Mouse (Mus musculus) cerebellum, adult 9-11 months (tissue): ENCODE data around the gene Sorbs1.

ENCODE experiments used
- DNase-seq: peaks from one replicate; pipeline ENCODE4 v3.0.0; 2022

The Sorbs1 gene

DNA sequence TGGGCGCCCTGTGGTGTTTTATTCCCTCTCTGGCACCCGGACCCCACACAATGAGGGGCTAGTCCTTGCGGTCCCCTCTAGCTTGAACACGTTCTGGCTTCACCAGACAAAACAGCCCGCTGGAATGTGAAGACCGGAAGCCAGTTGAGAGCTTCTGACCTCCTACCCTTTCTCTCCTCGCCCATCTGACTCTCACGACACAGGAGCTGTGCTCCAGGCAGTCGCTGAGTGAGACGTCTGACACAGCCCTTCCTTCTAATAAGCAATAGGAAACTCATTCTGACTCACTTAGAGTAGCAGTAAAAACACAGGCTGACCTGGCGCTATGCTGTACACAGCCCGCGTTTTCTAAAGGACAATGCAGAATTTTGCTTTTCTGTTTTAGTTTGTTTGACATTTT is 259.8 kb downstream of the Sorbs1 start:
- DNase-seq = no peak

DNA sequence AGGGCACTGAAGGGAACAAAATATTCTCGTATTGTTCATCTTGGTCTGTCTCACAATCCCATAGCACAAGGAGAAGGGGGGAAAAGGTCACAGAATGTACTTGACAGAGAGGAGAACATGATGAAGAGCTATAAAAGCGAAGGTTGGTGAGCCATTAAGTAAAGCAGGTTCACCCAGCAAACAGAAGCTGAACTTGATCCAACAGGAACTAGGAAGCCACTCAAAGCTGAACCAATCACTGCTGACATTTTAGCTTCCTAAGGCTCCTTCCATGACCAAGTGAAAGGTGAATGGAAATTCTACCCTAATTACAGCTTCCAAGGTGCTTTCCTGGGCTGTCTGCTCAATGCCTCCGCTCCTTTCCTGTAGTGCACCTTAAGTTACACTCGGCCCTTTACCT is 262.5 kb downstream of the Sorbs1 start:
- DNase-seq = no peak

DNA sequence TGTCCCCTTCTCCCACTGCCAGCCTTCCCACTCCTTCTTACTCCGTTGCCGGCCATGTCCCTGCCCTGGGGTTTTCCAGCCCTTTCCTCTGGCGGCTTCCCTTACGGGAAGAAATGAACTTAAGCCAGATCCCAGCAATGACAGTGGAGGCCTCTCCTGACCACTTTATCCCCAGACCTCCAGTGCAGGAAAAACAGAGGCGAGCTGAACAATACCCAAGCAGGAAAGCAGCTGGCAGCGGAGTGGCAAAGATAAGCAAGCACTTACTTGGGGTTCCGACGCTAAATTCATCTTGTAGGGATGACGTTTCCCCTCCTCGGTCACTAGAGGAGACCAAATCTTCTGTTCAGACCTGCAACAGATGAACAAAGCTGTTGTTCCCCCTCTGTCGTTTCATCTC is 264.2 kb downstream of the Sorbs1 start:
- no peak for DNase-seq

DNA sequence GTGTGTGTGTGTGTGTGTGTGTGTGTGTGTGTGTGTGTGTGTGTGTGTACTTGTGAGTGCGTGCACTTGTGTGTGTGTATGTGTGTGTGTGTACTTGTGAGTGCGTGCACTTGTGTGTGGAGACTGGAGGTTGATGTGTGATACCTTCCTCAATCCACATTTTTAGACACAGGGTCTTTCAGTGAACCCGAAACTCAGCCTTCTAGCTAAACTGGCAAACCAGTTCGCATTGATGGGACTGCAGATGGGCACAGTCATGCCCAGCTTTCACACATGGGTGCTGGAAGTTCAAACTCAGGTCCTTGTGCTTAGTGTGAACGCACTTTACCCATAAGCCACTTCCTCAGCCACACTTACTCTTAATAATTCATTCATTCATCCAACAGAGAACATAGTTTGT is 265.1 kb downstream of the Sorbs1 start:
- no peak for DNase-seq

DNA sequence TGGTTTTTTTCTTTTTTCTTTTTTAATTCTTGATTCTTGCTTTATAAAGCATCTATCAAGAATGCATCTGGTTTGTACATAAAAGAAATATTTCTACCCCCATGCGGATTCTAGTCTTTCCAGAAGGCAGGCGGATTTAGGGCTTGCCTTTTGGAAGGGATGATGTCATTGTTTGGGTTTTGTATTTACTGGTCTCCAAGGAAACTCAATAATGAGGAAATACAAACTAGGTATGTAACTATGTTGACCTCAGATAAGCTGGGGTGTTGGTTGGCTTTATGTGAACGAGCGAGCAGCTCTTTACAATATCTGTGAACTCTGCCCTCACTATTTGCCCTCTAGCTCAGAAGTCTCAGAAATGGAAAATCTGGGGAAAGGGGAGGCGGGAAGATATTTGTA is 266.3 kb downstream of the Sorbs1 start:
- no peak for DNase-seq

DNA sequence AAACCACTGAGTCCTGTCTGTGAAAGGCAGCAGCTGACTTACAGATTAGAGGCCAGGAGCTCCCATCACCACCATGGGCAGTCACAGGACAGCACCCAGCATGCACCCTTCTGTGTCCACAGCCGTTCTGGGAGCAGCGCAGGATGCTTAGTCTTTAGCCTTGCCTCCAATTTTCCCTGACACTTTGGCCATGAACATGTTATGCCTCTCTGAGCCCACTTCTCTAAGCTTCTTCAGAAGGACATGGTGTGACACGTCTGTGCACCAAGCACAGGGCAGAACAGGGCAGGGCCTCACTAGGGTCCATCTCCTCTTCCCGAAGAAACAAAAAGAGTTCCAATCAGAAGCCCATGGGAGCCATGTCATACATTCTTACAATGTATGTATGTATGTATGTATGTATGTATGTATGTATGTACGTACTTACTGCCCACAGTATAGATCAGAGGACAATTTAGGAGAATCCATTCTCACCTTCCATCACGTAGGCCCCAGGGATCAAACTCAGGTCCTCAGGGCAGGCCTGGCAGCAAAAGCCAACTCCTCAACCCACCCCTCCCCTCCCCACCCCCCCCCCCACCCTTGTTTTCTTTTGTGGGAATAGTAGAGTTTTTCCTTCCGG is 266.8 kb downstream of the Sorbs1 start:
- no peak for DNase-seq
